Mouse (Mus musculus) gastrocnemius, postnatal 36 days (tissue): Measurements from ENCODE around the gene Tsc22d2. TPM values are rescaled to one million over a fixed set of nuclear protein-coding genes. Genes with fewer than 3 reads are reported as not detected.

ENCODE experiments used
- DNase-seq, 2 experiments: peaks; one replicate each; pipeline ENCODE4 v3.0.0; 2022
- intact Hi-C: fragments of 180-260 bp; cut with DNase I; formaldehyde crosslinking; loops from one replicate; pipeline ENCODE4 v1.15.1; 2025
- total RNA-seq, 2 experiments: library from RNA; stranded (reverse); gene quantifications; 2 replicates each; pipeline ENCODE4 v1.2.3; 2021

Tsc22d2 gene
- total RNA-seq, 2 experiments from 2014 or later = 19.9 to 21.9 TPM

DNA sequence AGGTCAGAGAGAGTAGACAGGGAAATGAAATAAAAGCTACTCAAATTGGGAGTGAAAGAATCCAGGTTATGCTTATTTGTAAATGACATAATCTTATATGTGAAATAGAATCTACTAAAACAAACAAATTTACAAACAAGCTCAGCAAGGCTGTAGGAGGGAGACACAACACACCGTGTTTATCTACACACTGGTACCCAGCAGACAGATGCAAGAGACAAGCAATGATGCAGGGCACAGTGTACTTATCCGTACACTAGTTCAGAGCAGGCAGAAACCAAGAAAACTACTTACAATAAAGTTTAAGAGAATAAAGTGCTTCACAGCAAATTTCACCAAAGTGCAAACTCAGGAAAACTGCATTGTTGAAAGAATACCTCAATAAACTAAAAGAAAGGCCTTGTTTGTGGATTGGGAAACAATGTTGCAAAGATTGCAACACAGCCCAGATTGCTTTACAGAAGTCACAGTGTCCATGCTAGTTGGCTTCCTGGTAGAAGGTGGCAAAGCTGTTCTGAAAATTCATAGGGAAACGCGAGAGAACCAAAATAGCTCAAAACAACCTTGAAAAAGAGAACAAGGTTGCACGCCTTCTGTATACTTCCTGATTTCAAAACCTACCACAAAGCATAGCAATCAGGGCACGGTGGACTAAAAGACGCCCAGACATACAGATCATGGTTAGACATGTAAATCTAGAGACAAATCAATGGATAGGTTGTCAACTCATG is 93.7 kb downstream of the Tsc22d2 start:
- DNase-seq = no peak
- intact Hi-C loops = no loop called here

GRCm38 (mm10) chr3:58511581-58511980 is 97.1 kb downstream of the Tsc22d2 start:
- intact Hi-C loops = loop anchor here (5.0 to 10.0 kb wide), 2 partner anchors 183 to 276 kb away; partner anchors contain the start of gene Siah2
- no peak for DNase-seq

DNA sequence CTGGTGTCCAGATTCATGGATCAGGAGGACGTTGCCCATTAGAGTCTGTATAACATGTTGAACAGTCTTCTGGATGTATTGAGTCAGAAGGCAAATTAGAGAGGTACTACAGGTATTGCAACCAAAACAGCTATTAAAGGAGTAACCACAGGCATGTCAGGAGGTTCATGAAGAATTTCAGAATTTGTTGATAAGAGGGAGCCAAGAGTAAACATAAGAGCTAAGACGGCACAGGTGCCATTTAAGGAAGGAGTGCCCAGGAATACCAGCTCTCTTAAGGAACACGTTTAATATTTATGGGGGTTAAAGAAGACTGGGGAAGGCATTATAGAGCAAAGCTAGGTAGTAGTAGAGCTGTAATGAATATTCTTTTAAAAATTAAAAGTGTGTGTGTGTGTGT is 98.2 kb downstream of the Tsc22d2 start:
- intact Hi-C loops = loop anchor here (5.0 to 10.0 kb wide), 2 partner anchors 182 to 275 kb away; partner anchors contain the start of gene Siah2
- no peak for DNase-seq

DNA sequence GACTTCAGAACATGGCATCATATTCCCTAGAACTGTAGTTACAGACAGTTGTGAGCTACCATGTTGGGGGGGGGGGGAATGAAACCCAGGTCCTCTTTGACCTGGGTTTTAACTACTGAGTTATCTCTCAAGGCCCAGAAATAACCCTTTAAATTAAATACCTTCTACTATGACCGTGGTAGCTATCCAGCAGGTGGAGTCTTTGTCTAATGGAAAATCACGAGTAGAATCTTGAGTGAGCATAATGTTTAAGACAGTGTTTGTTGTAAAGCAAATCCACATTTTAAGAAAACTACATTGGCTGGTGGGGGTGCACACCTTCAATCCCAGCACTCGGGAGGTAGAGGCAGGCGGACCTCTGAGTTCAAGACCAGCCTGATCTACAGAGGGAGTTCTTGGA is 99.0 kb downstream of the Tsc22d2 start:
- intact Hi-C loops = loop anchor here (5.0 to 10.0 kb wide), 2 partner anchors 181 to 274 kb away; partner anchors contain the start of gene Siah2

DNA sequence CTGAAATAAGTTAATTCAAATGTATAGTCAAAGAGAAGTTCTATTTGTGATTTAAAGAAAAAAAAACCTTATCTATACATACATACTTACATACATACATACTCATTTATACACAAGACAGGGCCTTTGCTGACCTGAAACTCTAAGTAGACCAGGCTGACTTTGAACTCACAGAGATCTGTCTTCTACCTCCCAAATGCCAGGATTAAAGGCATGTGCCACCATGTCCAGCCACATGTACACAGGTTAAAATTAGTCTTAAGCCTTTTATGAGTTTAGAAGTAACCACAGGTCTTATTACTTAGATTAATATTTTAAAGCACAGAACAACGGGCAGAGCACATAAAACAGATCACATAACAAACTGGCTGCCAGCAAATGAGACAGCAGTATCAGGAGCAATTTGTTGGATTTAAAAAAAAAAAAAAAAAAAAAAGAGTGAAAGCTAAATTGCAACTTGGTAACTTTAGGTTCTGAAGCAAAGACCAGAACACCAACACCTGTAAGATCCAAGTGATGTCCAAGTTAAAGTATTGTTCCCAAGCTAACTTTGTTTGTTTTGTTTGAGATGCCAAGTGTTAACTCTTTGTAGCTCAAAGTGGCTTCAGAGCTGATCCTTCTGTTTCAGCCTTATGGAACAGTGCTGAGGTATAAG is 101.6 kb downstream of the Tsc22d2 start:
- intact Hi-C loops = loop anchor here (10.0 kb wide), 1 partner anchor 179 kb away; the partner anchor contains the start of gene Siah2
- DNase-seq = no peak

More for the DNA sequence above, 99.0 kb downstream of the Tsc22d2 start:
- no peak for DNase-seq

Other genes with a start within 250 kb of the Tsc22d2 start
- gene Eif2a, start 111.1 kb downstream of the Tsc22d2 start, total RNA-seq = 10 to 100 TPM; 39.1 to 47.1 TPM
- gene Serp1, start 111.2 kb downstream of the Tsc22d2 start, total RNA-seq = 1 to 10 TPM; 6.5 to 7.1 TPM
- 100 to 1,000 TPM; 110 to 115 TPM for gene Selenot, start 161.9 kb downstream of the Tsc22d2 start, total RNA-seq
- gene Erich6, start 222.5 kb downstream of the Tsc22d2 start, total RNA-seq = not detected